Mouse (Mus musculus) spleen, adult 18-20 months (tissue): ENCODE data around the gene Rbm20.
A peak's percentile ranks its signal among the peaks of the same experiment; 100 is the strongest.

Experiments
- DNase-seq, 2 experiments: peaks; one replicate each; pipeline ENCODE4 v3.0.0; 2022; ENCODE audit warnings: mixed read lengths in 2 of 2

Rbm20 gene

DNA sequence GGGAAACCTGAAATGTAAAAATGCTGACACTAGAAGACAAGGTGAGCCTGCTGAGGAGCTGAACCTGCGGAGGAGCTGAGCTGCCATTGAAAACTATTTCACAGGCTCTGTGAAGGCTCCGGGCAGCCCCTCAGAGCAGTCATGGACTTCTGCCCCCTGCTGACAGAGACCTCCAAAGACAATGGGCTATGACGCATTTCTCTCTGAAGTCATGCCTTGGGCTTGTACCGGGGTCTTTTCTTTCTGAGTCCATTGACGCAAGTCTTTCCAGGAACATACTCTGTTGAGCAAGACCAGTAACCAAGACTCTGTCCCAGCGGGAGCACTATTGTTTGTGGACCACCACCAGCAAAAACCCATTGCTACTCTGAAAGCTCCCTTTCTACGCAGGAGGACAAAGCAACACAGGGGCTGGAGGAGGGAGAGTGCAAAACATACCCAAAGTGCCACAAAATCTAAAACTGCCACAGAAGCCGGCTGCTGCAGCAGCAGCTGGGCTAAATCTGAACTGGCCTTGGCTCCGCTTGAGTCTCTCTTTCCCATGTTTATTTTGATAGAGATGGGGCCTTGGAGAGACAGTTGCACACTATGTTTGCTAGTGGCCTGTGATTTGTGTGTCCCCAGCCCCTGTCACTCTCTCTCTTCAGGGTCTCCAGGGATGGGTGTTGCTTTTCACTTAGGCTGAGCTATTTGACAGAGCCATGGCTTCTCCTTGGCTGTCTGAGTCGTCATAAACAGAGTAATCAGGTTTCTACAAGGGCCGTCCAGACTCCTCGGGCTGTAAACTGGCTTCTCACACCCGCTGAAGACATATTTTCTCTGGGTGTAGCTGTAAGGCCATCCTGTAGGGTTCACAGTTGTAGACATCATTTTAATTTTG is 144.4 kb downstream of the Rbm20 start:
- no peak for DNase-seq

DNA sequence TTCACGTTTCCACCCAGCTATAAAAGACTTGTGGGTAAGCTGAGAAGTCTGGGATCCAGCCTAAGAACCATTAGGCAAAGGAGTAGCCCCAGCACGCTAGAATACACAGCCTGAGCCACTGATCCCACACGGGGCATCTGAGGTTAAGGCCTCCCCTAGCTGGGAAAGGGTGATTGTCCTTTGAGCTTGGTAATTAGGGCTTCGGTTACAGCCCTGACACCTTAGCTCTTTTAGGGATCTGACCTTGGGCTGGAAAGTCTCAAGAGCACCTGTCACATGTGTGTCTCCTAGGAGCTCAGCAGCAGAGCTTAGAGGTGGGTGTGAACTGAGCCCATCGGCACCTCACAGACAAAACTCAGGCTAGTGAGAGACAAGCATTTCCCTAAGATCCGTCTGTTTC is 146.7 kb downstream of the Rbm20 start:
- DNase-seq: no peak

DNA sequence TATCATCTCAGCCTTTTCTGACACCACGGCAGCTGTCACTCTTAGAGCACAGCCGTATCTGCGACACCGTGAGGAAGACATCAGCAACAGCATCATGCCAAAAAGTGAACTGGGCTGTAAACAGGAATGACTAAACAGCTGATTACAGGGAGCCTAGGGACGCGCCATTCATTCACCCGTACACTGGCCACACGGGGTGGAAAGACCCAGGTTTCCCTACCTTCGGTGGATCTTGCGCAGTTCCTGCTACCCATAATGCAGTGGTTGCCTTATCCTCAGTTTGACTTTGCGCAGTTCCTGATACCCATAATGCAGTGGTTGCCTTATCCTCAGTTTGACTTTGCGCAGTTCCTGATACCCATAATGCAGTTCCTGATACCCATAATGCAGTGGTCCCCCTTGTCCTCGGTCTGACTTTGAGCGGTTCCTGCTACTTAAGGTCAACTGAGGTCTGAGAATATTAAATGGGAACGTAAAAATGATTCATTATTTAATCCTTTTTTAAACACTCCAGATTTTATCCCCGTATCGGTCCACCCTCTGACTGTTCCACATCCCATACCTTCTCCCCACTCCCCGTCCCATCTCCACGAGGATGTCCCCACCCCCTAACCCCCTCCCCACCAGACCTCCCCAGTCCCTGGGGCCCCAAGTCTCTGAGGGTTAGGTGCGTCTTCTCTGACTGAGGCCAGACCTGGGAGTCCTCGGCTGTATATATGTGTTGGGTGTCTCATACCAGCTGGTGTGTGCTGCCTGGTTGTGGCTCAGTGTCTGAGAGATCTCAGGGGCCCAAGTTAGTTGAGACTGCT is 148.0 kb downstream of the Rbm20 start:
- no peak for DNase-seq

DNA sequence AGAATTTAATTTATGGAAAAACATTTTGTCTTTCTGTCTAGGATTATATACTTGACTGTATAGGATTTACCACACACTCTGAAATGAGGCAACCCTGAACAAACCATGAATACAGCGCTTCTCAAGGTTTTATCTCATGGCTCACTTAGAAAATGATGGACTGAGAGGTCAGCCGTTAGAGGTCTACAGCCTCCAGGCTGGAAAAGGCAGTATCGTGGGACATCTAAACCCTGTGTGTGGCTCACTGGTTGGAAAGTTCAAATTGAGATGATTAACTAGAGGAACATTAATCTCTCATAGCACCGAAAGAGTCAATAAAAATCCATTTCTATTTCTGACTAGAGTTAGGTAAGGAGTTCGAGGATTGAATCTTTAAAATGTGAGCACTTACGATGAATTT is 152.9 kb downstream of the Rbm20 start:
- DNase-seq: no peak

DNA sequence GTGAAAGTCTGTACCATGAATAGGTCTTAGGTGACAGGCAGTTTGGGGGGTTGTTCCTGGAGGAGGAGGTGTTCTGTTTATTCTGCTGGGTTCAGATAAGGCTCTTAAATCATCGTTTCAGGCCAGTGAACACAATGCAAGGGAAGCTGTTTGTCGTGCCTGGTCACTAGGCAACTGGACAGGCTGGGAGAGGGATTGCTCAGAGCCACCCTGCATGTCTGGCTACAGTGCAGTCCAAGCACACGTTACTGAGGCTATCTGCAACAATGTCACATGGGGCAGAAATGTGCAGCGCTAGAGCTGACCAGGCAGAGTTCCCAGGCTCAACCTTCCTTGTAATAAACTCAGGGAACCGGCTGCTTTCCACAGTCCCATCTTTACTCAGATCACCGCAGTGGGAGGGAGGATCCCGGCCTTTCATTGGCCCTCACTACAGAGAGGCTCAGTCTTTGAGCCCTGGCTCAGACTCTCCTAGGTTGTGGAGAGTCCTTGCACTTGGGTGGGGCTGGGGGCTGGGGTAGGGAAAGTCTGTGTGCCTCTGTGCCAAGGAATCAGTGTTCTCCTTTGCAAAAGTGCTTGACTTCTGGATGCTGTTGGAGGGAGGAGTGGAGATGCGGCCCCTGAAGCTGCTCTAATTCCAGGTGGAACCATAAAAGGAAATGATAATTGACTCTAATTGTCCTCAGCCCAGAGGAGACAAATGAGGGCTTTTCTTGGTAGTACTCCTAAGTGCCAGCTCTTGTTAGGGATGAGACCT is 153.5 kb downstream of the Rbm20 start:
- DNase-seq: no peak

DNA sequence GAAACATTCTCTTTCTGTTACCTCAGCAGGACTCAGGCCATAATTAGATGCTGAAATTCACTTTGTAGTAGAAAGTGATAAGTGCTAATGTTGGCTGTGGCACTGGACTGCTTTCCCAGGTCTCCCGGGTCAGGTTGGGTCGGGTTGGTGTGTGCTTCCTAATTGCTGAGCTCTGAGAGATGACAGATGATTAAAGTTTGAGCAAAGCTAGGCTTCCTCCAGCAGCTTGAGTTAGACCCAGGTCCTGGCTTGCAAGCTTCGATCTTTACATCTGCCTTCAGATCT is 154.0 kb downstream of the Rbm20 start:
- DNase-seq: no peak

DNA sequence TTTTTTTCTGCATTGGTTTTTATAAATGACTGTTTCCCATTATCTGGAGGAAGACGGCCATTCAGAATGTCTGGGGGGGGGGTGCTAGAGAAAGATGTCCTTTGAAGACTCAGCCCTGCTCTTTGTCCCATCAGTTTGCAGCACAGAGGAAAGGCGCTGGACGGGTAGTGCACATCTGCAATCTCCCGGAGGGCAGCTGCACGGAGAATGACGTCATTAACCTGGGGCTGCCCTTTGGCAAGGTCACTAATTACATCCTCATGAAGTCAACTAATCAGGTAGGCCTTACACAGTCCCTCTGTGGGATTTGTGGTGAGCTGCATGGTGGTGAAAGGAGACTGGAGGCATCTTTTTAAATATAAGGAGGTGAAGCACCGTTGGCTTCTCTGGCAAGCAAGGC is 155.4 kb downstream of the Rbm20 start:
- DNase-seq: no peak

DNA sequence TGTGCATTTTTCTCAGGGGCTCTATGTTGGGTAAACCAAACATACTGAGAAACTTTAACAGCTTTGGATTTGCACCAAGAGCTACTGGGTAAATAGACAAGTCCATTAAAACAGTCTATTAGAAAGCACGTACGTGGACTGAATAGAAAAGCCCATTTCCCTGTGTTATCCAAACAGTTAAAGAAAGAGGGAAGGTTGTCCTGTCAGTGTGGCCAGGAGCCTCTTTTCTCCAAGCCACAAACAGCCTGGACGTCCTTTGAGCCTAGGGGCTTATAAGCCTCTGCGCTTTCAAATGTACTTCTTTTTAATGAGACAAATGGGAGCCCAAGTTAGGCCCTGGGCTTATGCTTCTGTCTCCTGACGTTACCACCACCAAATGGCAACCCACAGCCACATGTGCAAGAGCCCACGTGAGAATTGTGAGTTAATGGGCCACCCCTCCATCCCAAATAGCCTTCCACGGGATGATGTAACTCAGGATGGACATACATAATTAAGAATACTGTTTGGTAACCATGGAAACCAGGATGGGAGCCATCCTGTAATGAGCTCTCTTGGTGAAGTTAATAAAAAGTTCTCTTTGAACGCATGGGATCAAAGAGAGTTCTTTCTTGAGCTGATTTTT is 156.8 kb downstream of the Rbm20 start:
- DNase-seq: no peak

DNA sequence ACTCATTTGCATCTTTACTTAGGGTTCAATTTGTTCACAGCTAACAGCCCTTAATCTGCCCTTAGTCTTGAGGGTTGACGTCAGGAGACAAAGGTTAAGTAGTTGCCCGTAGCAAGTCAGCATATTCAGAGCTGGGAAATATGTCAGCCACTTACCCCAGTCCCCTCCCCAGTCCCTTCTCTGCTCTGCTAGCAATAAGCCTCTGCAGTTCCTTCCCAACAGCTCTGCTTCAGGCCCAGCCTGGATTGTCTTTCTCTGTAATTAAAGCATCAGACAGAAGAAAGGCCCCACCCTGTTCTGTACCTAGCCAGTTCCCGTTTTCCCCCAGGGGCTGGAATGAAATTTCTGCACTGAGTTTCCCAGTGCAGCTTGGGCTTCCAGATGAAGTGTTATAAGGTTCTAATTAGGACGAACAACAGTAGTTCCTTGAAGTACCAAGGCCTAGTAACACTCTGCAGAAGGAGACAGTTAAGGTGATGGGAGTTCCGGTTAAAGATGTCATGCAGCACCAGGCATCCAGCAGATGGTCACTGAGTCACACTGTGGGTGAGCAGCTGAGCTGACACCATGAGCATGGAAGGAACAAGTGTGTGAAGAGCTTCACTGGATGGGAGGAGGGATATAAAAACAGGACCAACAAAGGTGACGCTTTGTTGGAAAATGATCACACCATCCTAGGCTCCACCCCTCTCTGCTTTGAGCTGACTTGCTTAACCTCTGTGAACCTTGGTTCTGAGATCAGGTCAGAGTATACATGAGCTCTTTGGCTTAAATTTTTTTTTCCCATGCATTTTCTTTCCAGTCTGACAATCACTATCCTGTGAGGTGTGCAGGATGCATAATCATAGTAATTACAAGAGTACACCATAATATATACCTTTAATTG is 159.7 kb downstream of the Rbm20 start:
- DNase-seq: no peak

DNA sequence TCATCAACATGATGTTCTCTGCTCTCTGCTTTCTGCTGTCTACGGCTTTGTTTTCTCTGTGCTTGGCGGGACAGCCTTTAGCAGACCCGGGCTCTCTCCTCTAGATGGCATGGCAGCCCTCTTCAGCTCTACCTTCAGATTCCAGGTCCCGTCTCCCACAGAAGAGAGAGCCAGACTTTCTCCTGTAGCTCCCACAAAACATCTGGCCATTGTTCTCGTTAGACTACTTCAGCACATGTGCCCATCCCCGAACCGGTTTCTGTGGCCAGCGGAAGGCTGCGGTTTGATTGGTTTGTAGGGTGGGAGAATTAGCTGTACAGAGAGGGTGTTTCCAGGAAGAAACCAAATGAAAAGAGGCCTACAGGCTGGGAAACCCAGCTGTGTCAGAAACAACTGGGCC is 161.7 kb downstream of the Rbm20 start:
- DNase-seq: peak in 1 of 2 experiments; percentile 16

DNA sequence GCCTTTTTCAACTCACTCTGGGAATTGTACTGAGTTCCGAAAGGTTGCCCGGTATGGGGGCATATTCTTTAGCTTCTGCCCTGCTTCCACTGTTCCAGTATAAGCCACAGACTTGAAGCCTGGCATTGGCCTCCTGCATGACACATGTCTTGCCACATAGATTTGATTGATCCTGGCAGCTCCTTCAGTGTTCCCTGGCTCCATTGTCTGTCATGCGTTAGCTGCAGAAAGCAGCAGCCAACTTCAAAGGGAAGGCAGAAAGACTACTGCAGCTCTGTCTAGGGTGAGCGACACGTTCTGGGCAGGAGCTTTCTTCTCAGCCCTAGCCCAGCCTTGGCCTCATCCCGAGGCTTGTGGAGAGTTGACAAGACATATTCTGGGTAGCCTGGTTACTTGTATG is 162.7 kb downstream of the Rbm20 start:
- DNase-seq: no peak

DNA sequence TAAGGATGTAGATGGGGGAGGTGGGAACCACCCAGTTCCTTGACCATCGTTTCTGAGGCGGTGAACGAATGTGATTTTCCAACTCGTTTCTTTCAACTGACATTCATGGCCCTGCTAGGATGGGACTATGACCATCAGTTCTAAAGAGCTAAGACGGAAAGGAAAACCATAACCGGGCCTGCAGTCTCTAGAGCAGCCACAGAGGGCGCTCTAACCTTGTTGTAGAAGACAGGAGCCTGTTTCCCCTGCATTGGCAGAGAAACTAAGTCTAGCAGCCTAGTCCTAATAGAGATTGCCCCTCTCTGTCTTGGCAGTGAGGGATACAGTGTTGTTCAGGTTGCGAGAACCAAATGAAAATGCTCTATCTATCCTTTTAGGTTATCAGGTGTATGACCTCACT is 164.8 kb downstream of the Rbm20 start:
- peak; percentile 65 to 86 for DNase-seq

DNA sequence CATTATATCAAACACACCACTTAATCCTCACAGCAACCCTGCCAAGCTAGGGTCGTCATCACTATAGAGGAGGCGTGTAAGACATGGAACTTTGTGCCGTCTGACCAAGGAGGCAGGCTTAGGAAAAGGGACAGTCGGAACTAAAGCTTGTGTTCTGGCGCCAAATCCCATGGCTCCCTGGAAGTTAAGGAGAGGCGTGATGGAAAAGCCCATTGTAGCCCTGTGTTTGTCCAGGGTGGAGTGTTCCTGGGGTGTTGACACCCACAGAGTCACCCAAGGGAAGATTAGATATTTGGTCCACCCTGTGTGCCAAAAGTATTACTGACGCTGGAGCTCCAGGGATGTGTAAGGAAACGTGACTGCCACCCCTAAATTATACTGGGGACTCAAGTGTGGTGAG is 166.9 kb downstream of the Rbm20 start:
- no peak for DNase-seq

DNA sequence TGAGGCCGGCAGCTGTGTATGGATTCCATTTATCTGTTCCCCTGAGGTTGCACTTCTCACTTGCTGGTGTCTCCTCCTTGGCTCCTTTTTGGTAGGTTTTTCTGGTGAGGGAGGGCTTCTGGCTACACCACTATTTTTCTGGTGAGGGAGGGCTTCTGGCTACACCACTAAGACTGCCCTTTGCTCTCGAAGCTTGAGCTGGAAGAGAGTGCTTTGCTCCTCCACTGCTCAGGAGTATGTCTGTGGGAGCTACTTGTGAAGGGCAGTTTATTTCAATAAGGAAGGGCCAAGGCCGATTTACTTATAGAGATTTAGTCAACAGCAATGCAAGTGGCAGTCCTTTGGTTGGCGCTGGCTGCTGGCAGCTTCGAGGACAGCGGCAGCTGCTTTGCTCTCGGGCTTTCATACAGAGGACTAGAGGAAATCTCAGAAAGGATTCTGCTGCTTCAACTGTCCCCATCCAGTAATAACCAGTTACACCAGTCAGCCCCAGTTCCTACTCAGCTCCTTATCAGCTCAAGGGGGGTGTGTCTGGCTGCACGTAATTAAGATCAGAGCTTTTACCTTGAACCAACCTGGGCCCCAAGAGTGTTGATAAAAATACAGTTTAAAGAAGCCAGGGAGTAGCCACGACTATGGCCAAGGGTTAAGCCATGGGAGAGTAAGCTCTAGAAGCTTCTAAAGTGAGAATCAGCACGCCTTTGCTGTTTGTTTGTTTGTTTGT is 171.3 kb downstream of the Rbm20 start:
- DNase-seq: no peak

DNA sequence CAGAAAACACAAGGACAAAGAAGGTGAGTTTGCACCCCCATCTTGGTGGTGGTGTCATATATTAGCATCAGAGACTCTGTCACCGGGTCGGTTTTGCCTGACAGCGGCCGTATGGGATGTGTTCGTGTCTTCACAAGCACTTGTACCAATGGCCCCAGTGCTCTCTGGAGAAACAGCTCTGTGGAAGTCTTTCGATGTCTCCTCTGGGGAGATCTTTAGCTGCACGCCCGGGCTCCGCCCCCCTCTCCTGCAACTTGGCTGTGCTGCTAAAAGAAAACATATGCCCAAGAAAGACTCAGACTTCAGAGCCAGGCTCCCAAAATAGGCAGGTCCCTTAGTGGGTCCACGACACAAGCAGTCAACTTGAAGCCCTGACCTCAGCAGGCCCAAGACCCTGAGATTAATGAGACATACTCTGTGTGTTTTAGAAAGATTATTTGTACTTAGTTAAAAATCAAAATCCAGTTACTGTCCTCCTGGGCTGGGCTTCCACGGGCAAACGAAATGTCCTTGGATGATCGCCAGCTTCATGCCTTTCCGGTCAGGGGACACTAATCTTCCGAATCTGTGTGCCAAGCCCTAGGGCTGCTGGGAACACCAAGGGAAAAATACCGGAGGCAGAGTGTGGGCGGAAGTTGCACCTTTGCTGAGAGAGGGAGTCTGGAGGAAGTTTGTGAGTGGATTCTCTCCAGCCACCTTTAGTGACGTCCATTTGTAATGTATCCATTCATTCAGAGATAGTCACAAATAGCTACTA is 173.2 kb downstream of the Rbm20 start:
- no peak for DNase-seq

DNA sequence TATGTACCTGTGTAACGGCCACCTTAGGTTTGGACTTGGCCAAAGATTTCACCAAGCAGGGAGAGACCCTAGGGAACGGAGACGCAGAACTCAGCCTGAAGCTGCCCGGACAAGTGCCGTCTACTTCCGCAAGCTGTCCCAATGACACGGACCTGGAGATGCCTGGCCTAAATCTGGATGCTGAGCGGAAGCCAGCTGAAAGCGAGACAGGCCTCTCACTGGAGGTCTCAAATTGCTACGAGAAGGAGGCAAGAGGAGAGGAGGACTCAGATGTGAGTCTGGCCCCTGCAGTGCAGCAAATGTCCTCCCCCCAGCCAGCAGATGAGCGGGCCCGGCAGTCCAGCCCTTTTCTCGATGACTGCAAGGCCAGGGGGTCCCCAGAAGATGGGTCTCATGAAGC is 174.2 kb downstream of the Rbm20 start:
- DNase-seq: no peak

DNA sequence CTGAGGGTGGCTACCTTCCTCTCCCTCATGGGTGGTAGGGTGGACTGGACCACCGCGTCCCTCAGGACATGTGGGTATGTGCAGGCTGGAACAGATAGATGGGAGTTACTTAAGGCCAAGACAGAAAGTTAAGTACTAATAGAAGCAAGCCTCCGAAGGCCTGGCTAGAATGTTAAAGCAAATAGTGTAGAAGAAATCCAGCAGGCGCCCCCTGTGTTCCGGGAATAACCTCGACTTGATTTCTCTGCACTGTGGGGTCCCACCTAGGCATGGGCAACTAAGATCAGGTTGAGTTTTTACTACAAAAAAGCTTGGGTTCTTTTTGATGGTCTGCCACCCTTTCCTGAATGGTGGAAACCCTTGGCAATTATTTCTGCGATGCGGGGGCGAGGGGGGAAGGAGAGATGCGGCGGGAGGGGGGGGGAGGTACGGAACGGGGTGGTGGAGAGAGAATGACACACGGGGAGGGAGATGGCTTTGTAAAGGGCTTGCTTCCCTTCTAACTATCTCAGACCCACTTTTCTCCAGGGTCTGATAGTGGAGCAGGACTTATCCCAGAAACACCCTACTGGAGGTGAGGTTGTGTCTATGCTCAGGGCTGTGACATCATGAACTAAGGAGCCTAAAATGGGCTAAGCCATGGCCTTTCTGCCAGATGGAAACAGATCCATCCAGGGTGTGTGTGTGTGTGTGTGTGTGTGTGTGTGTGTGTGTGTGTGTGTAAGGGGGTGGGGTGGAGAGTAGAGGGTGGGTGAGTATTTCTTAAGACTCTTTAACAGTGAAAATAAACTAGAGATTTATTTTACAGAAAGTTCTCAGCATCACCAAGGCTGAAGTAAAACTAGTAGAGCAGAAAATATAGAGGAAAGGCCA is 175.0 kb downstream of the Rbm20 start:
- DNase-seq: no peak

DNA sequence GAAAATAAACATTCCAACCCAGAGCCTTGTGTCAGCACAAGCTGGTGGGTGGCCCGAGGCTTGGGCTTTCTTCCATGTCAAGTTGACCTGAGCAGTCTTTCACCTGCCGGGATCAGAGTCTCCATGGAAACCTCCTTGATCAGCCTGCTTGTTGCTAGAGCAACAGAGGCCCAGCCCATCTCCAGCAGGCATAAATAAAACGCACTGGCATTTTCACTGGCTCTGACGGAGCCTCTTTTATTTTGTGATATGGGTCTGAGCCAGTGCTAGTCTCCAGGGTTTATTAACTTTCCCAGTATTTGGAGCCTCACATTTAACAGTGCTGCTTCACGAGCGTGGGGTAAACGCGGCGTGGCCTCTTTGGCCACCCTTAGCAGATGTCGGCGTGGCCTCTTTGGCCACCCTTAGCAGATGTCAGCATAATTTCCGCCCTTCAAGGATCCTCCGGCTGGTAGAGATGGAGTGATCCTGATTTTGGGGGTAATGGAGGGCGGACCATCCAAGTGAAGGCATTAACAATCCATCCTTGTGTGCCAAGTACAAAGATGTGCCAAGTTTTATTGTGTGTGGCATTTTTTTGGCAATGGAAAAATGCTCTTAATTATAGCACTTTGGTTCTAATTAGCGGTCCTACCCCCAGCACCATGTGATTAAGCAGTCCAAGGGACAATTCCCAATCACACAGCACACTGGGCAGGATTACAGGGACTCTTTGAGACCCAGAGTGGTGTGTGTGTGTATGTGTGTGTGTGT is 175.8 kb downstream of the Rbm20 start:
- no peak for DNase-seq

DNA sequence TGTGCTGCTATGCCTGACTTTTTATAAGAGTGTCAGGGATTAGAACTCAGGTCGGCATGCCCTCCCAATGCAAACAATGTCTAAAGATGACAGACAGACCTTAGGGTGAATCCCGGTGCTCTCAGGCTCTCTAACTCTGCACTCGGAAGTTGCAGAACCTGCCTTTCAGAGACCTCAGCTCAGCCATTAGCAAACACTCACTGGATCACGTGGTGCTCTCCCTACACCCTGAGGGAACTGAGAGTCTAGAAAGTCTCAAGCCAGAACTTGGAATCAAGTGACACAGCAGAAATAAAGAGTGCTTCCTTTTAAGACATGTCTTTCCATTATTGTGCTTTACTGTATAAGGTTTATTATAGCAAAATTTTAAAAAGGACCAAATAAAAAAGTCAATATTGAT is 177.9 kb downstream of the Rbm20 start:
- no peak for DNase-seq
